Mouse (Mus musculus): ENCODE measurements around the gene Pmm2. TPM values are rescaled to one million over a fixed set of nuclear protein-coding genes. Genes with fewer than 3 reads are reported as not detected.

Pmm2 gene
- polyA plus RNA-seq, 1 experiment = 29.3 TPM

DNA sequence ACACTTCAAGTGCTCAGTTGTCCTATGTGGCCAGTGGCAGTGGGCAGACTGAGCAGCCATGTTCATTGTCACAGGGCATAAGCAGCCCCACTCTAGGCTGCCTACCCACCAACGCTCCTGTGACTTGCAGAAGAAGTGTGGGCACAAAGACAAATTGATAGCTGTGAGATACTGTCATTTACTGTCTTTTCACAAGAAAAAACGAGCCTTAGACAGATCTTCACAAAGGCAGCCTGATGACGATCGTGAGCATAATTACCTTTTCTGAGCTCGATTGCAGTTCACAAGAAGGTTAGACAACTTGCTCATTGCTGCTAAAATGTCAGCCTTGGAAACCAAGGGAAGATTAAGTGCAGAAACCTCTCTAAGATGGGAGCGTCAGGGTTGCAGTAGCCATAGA is 17.6 kb downstream of the Pmm2 start:
- peaks cover 98% of the 10 kb centered on the region for H3K36me3 ChIP-seq (replicated peaks; ENCODE audit: low read length)

DNA sequence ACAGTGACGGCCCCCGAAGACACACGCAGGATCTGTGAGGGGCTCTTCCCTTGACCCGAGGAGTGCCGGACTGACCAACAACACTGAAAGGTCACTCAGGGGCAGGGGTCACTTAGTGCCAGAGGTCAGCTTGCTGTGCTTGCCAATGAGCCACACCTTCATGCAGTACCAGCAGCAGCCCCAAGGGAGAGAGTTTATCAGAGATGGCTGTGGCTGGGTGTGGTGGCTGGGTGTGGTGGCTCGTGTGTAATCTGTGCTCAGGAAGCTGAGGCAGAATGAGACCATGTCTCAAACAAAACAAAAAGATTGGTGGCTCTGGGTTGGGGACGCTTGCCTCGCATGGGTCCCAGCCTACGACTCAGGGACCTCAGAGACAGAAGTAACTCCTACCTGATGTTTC is 18.1 kb downstream of the Pmm2 start:
- H3K4me3 ChIP-seq (replicated peaks) = no peak overlapping the region
- TF ChIP-seq GATA1 (IDR thresholded peaks at IDR 0.05; ENCODE audit: borderline replicate concordance, low read length) = no peak
- no peak for TF ChIP-seq FLI1 (IDR thresholded peaks at IDR 0.05; ENCODE audit: low read length)
- peaks cover 59% of the 10 kb centered on the region for H3K4me1 ChIP-seq
- H3K9me3 ChIP-seq = no peaks in the 10 kb centered on the region
- H3K27me3 ChIP-seq (replicated peaks) = no peaks in the 10 kb centered on the region
- peaks cover 98% of the 10 kb centered on the region for H3K36me3 ChIP-seq (replicated peaks; ENCODE audit: low read length)

More for the DNA sequence above, 17.6 kb downstream of the Pmm2 start:
- Histone ChIP-seq H3K27me3 (replicated peaks) (no peaks in the 10 kb centered on the region), H3K9me3 (no peaks in the 10 kb centered on the region), H3K4me1 (peaks cover 54% of the 10 kb centered on the region), H3K4me3 (replicated peaks) (no peak overlapping the region)
- TF ChIP-seq GATA1 (IDR thresholded peaks at IDR 0.05; ENCODE audit: borderline replicate concordance, low read length) (no peak), FLI1 (IDR thresholded peaks at IDR 0.05; ENCODE audit: low read length) (no peak)

DNA sequence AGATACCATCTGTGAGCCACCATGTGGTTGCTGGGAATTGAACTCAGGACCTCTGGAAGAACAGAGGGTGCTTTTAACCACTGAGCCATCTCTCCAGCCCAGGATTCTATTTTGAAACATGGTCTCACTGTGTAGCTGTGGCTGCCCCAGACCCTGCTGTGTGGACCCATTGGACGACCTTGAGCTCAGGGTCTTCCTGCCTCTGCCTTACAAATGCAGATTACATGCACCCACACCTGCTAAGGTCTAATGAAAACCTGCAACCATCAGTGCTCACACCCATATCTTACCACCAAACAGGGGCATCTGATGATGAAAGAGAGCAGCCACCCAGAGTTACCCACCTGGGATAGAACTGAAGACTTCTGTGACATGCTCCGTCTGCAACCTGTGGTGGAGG is 18.8 kb downstream of the Pmm2 start:
- Histone ChIP-seq H3K4me3 (replicated peaks) (peak overlapping the region; percentile 6), H3K4me1 (peaks cover 65% of the 10 kb centered on the region), H3K36me3 (replicated peaks; ENCODE audit: low read length) (peaks cover 96% of the 10 kb centered on the region), H3K9me3 (no peaks in the 10 kb centered on the region), H3K27me3 (replicated peaks) (no peaks in the 10 kb centered on the region)
- TF ChIP-seq FLI1 (IDR thresholded peaks at IDR 0.05; ENCODE audit: low read length) (no peak), GATA1 (IDR thresholded peaks at IDR 0.05; ENCODE audit: borderline replicate concordance, low read length) (no peak)

DNA sequence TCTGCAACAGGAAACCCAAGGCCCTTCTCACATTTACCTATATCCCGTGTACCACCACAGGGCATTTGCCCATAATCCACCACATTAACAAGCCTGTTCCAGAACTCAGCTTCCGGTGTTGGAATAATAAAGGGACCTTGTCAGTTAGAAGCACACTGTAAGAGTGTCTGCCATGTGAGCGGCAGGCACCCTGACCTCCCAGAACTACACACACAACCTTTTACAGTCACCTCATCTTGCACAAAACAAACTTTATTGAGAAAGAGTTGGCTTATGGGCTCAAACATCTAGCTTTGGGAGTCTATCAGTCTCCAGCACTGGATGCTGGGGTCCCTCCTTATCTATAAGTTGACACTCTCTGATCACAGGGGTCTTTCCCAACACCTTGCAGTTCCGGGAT is 20.9 kb downstream of the Pmm2 start:
- no peaks in the 10 kb centered on the region for H3K9me3 ChIP-seq
- H3K27me3 ChIP-seq (replicated peaks) = no peaks in the 10 kb centered on the region
- TF ChIP-seq FLI1 (IDR thresholded peaks at IDR 0.05; ENCODE audit: low read length) = no peak
- TF ChIP-seq GATA1 (IDR thresholded peaks at IDR 0.05; ENCODE audit: borderline replicate concordance, low read length) = no peak
- H3K4me1 ChIP-seq = peaks cover 86% of the 10 kb centered on the region
- H3K36me3 ChIP-seq (replicated peaks; ENCODE audit: low read length) = peaks cover 95% of the 10 kb centered on the region
- no peak overlapping the region for H3K4me3 ChIP-seq (replicated peaks)

DNA sequence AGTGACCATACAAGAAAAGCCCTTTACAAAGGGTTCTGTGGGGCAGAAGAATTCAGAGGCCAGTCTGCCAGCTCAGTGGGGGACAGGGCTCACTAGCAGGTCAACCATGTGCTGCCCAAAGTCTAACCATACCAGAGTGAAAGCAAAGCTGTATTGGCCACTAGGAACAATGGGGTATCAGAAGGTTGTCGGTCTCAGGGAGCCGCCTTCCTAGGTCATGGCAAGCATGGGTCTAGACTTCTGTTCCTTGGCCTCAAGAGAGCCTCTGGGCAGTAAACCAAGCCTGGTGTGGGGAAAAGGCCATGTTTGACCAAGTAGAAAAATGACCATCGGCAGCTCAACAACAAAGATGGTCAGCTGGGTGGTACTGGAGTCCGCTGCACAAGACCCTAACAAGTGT is 21.3 kb downstream of the Pmm2 start:
- TF ChIP-seq GATA1 (IDR thresholded peaks at IDR 0.05; ENCODE audit: borderline replicate concordance, low read length) = no peak
- TF ChIP-seq FLI1 (IDR thresholded peaks at IDR 0.05; ENCODE audit: low read length) = no peak
- H3K9me3 ChIP-seq = no peaks in the 10 kb centered on the region
- peaks cover 95% of the 10 kb centered on the region for H3K36me3 ChIP-seq (replicated peaks; ENCODE audit: low read length)
- H3K27me3 ChIP-seq (replicated peaks) = no peaks in the 10 kb centered on the region
- no peak overlapping the region for H3K4me3 ChIP-seq (replicated peaks)
- peaks cover 91% of the 10 kb centered on the region for H3K4me1 ChIP-seq

DNA sequence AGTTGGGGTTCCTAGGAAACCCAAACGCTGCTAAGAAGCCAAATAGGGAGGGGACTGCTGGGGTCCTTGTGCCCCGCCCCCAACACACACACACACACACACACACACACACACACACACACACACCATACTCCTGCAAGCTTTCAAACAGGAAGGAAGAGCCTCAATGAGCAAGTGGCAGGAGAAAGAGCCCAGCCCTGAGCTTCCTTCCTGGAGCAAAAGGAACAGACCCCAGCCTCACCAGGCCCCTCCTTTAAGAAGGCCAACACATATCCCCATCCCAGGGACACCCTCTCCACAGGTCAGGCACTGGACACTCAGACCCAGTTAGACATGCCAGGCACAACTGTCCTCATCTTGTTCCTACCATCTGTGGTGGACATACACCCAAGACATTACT is 25.5 kb downstream of the Pmm2 start:
- H3K4me1 ChIP-seq = peaks cover 80% of the 10 kb centered on the region
- no peak overlapping the region for H3K4me3 ChIP-seq (replicated peaks)
- no peaks in the 10 kb centered on the region for H3K27me3 ChIP-seq (replicated peaks)
- TF ChIP-seq FLI1 (IDR thresholded peaks at IDR 0.05; ENCODE audit: low read length) = no peak
- no peak for TF ChIP-seq GATA1 (IDR thresholded peaks at IDR 0.05; ENCODE audit: borderline replicate concordance, low read length)
- H3K9me3 ChIP-seq = no peaks in the 10 kb centered on the region
- peaks cover 71% of the 10 kb centered on the region for H3K36me3 ChIP-seq (replicated peaks; ENCODE audit: low read length)

DNA sequence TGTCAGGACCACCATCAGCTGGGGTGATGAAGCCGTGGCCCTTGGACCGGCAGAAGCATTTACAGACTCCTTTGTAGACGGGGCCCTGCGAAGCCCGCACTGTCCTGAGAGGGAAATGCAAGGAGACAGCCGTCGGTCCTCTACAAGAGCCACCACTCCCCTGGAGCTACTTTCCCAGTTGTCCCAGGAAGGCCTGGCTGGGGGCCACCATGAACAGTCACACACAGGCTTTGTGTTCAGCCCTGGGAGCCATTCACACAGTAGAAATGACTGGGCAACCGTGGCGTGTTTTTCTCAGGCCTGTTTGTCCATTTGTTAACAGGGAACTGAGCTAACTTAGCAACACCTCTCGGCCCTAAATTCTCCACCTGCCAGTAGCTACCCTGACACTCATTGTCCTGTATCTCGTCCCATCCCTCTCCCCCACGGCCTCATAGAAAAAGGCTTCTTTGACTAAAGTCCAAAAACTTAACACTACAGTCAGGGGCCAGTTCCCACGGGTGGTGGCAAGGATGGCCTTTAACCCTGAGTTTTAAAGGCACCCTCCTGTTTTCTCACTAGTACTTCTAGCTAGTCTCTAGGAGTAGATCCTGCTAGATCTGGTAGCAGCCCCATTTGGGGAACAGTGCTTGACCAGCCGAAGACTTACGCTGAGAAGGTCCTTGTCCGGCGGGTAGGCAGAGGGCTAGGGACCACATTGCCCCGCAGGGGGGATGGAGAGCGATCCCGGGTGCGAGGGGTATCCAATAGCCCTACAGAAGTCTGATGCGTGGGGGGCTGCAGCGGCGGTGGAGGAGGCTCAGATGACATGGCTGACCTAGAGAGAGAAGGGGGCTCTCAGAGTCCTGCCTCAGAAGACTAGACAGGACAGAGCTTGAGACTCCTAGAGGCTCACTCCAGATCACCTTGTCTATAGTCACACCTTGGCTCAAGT is 26.4 kb downstream of the Pmm2 start:
- Histone ChIP-seq H3K4me3 (replicated peaks) (no peak overlapping the region), H3K4me1 (peaks cover 81% of the 10 kb centered on the region), H3K9me3 (no peaks in the 10 kb centered on the region), H3K27me3 (replicated peaks) (no peaks in the 10 kb centered on the region), H3K36me3 (replicated peaks; ENCODE audit: low read length) (peaks cover 67% of the 10 kb centered on the region)
- no peak for TF ChIP-seq GATA1 (IDR thresholded peaks at IDR 0.05; ENCODE audit: borderline replicate concordance, low read length)
- TF ChIP-seq FLI1 (IDR thresholded peaks at IDR 0.05; ENCODE audit: low read length) = no peak

DNA sequence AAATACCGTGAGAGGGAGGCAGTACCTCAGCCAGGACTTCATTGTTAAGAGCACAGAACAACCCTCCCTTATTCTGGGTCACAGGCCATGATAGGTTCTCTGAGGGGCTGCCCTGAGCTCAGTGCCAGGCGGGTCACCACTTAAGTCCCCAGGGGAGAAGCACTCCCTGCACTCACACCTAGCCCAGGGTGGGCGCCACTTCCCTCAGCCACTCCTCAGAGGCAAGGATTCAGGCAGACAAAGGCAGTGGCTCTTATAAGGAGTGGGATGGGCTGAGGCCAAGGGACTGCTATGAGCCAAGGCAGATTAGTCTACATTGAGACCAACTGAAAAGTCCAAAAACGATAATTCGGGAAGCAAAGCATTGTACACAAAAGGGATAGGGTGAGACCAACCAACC is 27.9 kb downstream of the Pmm2 start:
- no peaks in the 10 kb centered on the region for H3K9me3 ChIP-seq
- no peak overlapping the region for H3K4me3 ChIP-seq (replicated peaks)
- peaks cover 86% of the 10 kb centered on the region for H3K4me1 ChIP-seq
- peaks cover 11% of the 10 kb centered on the region for H3K27me3 ChIP-seq (replicated peaks)
- TF ChIP-seq FLI1 (IDR thresholded peaks at IDR 0.05; ENCODE audit: low read length) (no peak), GATA1 (IDR thresholded peaks at IDR 0.05; ENCODE audit: borderline replicate concordance, low read length) (no peak)
- H3K36me3 ChIP-seq (replicated peaks; ENCODE audit: low read length) = peaks cover 54% of the 10 kb centered on the region

DNA sequence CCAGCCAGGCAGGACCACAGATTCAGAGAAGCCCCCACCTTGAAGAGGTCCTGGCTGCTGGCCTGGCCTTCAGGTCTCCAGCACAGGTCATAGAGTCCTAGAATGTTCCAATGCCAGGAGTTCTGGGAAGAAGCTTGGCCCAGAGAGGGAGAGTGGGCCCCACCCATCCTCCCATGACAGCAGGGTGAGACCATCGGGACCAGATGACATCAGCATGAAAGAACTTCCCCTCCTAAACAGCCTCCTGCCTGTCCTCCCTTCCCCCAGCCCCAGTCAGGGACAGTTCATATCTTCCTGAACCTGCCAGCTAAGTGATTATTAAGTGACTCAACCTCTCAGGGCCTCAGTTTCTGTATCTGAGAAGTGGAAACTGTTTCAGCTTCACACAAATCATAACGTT is 29.0 kb downstream of the Pmm2 start:
- Histone ChIP-seq H3K27me3 (replicated peaks) (peaks cover 19% of the 10 kb centered on the region), H3K4me3 (replicated peaks) (no peak overlapping the region), H3K4me1 (peaks cover 86% of the 10 kb centered on the region), H3K9me3 (no peaks in the 10 kb centered on the region), H3K36me3 (replicated peaks; ENCODE audit: low read length) (peaks cover 46% of the 10 kb centered on the region)
- TF ChIP-seq GATA1 (IDR thresholded peaks at IDR 0.05; ENCODE audit: borderline replicate concordance, low read length) = no peak
- no peak for TF ChIP-seq FLI1 (IDR thresholded peaks at IDR 0.05; ENCODE audit: low read length)

DNA sequence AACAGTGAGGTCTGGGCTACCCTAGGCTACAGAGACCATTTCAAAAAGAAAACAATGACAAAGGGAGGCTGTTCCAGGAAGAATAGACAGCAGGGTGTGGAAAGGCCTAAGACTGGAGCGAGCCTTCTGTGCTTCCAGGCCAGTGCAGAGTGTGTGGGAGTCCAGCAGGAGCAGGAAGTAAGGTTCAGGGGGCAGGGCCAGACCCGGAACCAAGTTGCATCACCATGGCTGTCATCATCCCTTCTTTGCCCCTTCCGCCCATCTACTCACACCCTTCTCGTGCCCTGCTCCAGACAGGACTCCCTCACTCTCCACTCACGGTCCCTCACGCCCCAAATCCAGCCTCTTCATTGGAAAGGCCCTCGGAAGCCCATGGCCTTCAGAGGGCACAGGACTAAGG is 29.8 kb downstream of the Pmm2 start:
- H3K4me3 ChIP-seq (replicated peaks) = peak overlapping the region; percentile 60
- H3K36me3 ChIP-seq (replicated peaks; ENCODE audit: low read length) = peaks cover 38% of the 10 kb centered on the region
- no peak for TF ChIP-seq FLI1 (IDR thresholded peaks at IDR 0.05; ENCODE audit: low read length)
- no peak for TF ChIP-seq GATA1 (IDR thresholded peaks at IDR 0.05; ENCODE audit: borderline replicate concordance, low read length)
- peaks cover 86% of the 10 kb centered on the region for H3K4me1 ChIP-seq
- no peaks in the 10 kb centered on the region for H3K9me3 ChIP-seq
- peaks cover 22% of the 10 kb centered on the region for H3K27me3 ChIP-seq (replicated peaks)
